Mouse (Mus musculus): ENCODE measurements around the gene Wnt8b.

Gene Wnt8b

GRCm38 (mm10) chr19:44512601-44513000, 19.3 kb downstream of the Wnt8b start:
- no peak for DNase-seq (ENCODE audit: low spot score)

DNA sequence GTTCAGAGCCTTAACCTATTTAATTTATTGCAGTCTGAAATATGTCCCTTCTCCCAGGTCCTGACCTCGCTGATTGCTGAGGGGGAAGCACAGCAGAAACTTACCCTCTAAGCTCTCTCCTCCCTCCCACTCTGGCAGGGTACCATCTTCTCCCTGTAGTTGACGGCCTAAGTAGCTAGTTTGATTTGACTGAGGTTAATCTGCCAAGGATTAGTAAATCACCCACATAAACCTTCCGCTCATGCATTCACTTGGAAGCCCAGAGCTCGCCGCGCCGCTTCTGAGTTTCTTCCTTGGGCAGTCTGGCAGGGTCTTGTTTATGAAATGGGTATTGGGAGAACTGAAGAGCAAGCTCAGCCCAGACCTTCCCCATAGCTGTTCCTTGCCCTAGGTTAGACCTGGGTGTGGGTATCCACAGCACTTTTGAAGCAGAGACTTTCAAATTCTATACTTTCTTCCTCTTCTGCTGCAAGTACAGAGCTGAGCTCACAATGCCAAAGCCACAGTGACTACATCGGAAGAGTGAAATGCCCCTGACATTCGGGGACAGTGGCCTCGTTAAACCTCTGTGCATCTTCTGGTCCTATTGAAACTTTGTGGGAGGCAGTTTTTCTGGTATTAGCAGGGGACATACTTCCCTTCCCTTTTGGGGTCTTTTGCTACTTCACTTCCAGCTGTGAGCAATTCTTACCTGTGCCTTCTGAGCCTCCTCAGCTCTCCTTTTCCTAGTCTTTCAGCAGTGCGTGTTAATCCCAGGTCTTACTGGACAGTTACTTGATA, 20.0 kb downstream of the Wnt8b start:
- no peak for DNase-seq (ENCODE audit: low spot score)

GRCm38 (mm10) chr19:44513921-44514482, 20.7 kb downstream of the Wnt8b start:
- no peak for DNase-seq (ENCODE audit: low spot score)

- DNase-seq (ENCODE audit: low spot score), result no peak
These were observed 21.5 kb downstream of the Wnt8b start for GRCm38 (mm10) chr19:44514521-44515451.

DNA sequence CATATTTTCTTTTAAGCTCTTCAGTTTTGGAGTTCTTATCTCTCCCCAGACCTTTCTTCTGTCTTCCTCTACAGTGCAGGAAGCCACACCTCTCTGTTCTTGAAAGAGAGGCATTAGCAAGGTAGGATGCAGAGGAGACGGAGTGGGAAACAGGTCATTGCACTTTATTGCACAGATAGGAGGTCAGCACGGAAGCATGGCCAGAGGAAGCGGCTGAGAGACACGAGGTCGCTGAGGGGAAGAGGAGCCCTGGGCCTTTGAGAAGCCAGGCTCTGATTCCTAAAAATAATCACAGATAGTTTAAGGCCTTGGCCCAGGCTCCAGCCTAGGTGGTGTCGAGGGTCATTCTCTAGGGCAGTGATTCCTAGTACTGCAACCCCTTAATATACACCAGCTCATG, 22.5 kb downstream of the Wnt8b start:
- no peak for DNase-seq (ENCODE audit: low spot score)

GRCm38 (mm10) chr19:44517996-44518768, 24.9 kb downstream of the Wnt8b start:
- no peak for DNase-seq (ENCODE audit: low spot score)

DNA sequence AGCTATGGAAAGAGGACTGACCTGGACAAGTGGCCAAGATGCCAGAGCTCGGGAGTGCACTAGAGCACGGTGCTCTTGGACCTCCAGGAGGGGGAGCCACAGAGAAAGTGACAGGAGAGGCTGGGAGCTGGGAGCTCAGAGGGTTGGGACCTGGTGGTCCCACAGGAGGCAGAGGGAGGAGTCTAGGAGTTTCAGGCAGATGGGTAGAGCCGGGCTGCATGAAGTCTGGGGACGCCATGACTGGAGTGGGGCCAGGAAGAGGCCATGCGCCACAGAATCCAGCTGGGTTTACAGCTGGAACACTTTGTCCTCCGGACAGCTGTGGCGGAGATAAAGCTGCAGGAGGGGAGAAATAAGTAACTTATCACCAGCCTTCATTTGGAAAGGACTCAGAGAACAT, 25.9 kb downstream of the Wnt8b start:
- DNase-seq (ENCODE audit: low spot score), result no peak

DNA sequence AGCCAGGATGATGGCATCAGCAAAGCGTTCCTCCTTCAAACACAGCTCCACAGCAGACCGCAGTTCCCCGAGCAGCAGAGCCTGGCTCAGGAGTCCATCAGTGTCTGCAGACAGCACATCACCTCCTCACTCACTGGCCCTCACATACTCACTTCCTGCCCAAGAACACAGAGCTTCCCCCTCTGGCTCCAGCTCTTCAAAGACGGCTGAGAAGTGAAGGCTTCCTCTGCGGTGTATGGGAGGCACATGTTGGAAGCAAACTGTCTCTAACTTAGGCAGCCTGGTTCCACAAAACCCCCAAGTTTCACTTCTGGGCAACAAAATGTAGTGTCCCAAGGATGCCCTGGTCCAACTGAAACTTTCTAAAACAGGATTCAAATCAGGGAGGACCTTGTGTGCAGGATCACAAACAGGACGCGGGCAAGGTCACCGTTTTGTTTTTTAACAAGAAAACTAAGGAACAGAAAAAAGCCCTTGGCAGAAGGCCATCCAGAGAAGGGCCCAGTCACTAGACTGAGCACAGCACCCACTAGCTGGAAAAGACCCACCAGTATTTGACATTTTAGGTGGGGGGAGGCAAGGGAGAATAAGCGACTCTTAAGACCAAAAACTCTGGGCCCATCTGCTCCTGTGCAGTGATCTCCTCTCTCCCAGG, 32.4 kb downstream of the Wnt8b start:
- DNase-seq (ENCODE audit: low spot score), result no peak

- no peak for DNase-seq (ENCODE audit: low spot score)
These were observed 36.7 kb downstream of the Wnt8b start for GRCm38 (mm10) chr19:44530018-44530417.

DNA sequence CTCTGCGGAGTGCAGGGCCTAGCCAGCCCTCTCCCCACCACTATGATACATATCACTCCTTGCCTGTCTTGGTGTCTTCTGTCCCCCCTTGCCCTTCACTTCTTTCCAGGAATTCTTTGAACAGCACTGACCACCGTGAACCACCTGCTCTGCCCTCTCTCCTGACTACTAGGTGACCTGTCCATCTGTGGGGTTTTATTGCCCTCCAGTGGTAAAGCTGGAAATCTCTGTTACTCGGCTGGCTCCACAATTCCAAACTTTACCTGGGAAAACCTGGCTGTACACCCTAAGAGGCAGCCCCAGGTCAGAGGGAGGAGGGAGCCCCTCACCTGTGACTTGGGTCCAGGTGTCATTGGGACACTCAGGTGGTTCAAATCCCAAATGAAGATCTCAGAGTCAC, 42.1 kb downstream of the Wnt8b start:
- no peak for DNase-seq (ENCODE audit: low spot score)

DNA sequence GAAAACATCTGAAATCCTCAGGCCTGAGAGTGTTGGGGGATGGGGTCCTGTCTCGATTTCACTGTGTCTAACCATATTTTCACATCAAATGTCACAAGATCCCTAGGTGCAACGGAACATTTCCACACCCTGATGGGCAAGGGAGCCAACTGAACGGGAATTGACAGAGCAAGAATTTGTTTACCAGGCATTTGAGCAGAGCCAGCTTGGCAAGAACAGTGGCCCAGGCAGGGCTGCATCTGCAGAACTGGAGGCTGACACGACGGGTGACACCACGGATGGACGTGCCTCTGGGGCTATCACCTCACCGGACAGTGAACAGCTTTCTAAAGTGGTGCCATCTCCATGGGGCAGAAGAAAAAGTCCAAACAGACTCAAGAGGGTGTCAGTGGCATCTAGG, 44.1 kb downstream of the Wnt8b start:
- DNase-seq (ENCODE audit: low spot score), result no peak

DNA sequence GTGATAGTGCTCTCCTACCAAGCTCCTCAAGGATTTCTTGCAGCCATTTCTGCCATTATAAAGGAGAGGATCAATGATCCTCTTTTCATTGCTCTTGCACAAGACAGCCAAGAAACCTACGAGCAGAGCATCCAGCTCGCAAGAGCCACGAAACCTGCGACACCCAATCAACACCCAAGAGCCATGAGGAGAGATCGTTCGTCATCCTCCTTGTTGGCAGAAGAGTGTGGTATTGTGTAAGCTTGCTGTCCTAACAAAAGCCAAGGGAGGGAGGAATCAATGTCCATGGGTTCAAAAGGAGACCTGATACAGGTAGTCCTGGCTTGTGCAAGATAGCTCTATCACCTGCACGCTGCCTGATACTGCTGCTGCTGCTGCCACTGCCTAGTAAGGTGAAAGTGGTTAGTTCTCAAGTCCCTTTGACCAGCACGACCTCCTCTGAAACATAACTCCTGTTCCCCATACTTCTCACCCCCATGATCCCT, 49.5 kb downstream of the Wnt8b start:
- DNase-seq (ENCODE audit: low spot score), result no peak

GRCm38 (mm10) chr19:44544372-44544771, 51.1 kb downstream of the Wnt8b start:
- no peak for DNase-seq (ENCODE audit: low spot score)

DNA sequence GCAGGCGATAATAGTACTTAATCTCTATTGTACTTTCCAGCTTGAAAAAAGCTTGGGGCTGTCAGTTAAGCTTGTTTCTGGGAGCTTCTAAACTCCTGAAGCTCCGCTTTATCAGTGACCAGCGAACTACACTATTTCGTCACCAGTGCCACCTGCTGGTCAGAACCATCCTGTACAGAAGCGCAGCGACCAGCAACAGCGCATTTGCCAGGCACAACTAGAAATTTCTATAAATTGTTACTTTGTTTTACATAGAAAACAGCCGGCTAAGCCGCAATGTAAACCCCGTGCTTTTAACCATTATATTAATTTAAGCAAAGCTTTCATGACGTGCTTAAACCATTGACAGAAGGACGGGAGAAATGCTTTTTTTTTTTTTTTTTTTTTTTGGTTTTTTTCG, 51.5 kb downstream of the Wnt8b start:
- DNase-seq (ENCODE audit: low spot score), result peak; percentile 74

GRCm38 (mm10) chr19:44545321-44546041, 52.2 kb downstream of the Wnt8b start, which contains the start of gene Sec31b:
TSS of gene Sec31b (minus strand) at chr19:44545864.
- peak; percentile 30 for DNase-seq (ENCODE audit: low spot score)

GRCm38 (mm10) chr19:44552731-44553130, 59.5 kb downstream of the Wnt8b start, which contains the start of gene Gm20538:
TSS of gene Gm20538 (minus strand) at chr19:44552831.
- no peak for DNase-seq (ENCODE audit: low spot score)

GRCm38 (mm10) chr19:44553286-44553685, 60.0 kb downstream of the Wnt8b start:
- DNase-seq (ENCODE audit: low spot score), result no peak

DNA sequence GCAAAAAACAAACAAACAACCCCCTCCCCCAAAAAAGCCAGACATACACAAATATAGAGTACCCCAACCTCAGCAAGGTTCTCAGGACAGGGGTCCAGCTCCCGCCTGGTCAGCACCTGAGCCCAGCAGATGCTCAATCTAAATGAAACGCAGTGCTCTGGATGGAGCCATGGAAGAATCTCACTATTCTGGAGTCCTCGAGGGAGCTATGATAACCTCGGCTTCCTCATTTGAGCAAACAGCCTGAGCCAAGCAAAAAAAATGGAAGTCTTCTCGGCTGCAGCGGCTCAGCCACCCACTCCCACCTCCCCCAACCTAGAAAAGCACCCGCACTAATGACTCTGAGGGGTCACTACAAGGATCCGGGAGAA, 61.2 kb downstream of the Wnt8b start:
- DNase-seq (ENCODE audit: low spot score), result no peak

DNA sequence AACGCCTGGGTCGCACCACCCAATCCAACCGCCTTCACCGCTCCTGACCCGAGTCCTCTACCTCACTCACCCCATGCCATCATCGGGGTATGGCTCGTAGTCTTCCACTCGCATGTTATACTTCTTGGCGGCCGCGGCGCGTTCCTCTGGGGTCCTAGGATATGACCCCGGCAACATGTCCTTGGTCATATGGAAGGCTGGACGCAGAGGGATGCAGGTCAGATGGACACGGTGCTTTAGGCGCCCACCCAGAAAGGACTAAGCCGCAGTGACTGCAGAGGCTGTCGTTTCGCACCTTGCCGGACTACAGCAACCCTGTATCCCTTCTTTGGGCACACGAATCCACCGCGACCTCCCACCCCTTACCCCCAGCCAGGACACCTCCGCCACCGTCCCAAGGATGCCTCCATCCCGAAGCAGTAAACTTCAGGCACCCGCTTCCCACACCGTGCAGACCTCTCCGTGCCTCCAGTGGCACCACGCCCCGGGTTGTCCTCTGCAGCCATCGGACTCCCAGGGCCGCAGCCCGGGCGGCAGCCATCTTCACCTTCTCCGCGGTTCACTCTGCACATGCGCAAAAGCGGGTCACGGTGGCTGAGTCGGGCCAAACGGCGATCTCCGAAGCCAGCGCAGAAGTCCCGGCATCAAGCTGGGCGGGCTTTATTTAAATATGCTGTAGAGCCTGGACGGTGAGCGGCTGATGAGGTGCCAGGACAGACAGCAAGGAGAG, 61.8 kb downstream of the Wnt8b start, which contains the start of gene Ndufb8:
Gene Ndufb8, minus strand, starts transcription at position 580 of the 730 bp plus-strand sequence.
- DNase-seq (ENCODE audit: low spot score), result peak; percentile 97
